Mouse (Mus musculus) brown adipose tissue, adult 24 weeks (tissue): ENCODE results near the gene Gemin4. TPM values are rescaled to one million over a fixed set of nuclear protein-coding genes. Genes with fewer than 3 reads are reported as not detected.
A peak's percentile ranks its signal among the peaks of the same experiment; 100 is the strongest.

ENCODE experiments used
- H3K27ac ChIP-seq: fragments of 200-500 bp; replicated peaks from 2 replicates; pipeline ENCODE4 v1.5.1; 2012; ENCODE audit warnings: low read depth, mild to moderate bottlenecking, low read length
- H3K4me1 ChIP-seq: fragments of 200-500 bp; 2 replicates; pipeline ENCODE4 v1.6.1; 2012; ENCODE audit warnings: low read length, mixed read lengths; ENCODE audit not compliant: control insufficient read depth, insufficient read depth, insufficient read length
- H3K4me3 ChIP-seq: fragments of 200-500 bp; 2 replicates; pipeline ENCODE4 v1.5.1; 2012; ENCODE audit warnings: low read depth, mild to moderate bottlenecking, low read length, moderate library complexity; ENCODE audit not compliant: insufficient read depth
- polyA plus RNA-seq: library from polyadenylated mRNA; stranded (reverse); fragments of >200 nt; gene quantifications from 2 replicates; pipeline ENCODE4 v1.2.4, GENCODE M21; 2012; ENCODE audit not compliant: missing spikeins, insufficient read depth, insufficient read length

Gemin4 gene
- polyA plus RNA-seq, 1 experiment = not detected

DNA sequence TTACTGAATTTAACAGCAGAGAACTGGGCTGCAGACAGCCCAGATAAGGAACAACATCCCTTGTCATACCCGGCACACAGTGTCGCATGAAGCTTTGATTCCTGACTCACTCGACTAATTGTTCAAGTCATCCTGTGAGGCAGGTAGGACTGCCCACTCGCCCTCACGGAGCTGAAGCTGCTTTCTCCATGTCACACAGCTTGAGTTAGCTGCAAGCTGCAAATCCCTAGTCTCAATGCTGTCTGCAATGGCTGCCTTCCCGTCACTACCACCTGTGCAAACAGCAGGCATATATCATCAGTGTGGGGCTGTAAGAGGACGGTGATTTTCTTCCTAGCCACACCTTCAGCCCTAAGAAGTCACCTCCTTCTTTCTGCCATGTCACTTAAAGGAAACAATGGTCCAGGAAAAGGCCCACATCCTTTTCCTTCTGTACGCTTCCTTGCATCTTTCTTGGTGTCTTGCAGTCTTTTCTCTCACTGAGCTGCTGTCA is 20.4 kb downstream of the Gemin4 start:
- no peaks in the 10 kb centered on the region for H3K4me1 ChIP-seq
- H3K27ac ChIP-seq = no peak overlapping the region

DNA sequence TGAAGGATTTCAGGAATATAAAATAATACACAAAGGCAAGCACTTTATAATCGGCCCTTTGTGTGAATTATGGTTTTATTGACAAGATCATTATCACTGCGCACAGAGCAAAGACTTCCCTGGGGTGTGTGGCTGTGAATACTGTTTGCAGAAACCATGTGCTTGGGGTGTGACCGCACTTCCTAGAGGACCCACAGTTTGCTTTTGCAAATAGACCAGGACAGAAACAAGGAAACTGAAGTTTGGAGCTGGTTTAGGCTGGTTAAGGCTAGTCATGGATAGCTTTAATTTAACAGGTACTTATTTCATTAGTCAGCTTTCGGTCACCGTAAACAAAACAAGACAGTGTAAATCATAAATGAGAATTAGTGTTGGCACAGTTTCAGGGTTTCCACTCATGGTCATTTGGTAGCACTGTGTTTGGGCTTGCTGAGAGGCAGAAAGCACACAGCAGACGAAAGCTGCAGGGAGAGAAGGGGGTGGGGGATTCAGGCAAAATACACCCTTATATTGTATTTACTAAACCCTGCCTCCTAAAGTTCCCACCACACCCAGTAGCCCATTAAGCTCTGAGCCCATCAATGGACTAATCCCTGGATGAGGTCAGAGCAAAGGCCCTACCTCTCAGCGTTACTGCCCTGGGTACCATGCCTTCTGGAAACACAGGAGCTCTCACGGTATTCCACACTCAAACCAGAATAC is 21.0 kb downstream of the Gemin4 start:
- Histone ChIP-seq H3K4me3 (no peak overlapping the region), H3K27ac (no peak overlapping the region), H3K4me1 (no peaks in the 10 kb centered on the region)

More for the DNA sequence above, 20.4 kb downstream of the Gemin4 start:
- H3K4me3 ChIP-seq = no peak overlapping the region

DNA sequence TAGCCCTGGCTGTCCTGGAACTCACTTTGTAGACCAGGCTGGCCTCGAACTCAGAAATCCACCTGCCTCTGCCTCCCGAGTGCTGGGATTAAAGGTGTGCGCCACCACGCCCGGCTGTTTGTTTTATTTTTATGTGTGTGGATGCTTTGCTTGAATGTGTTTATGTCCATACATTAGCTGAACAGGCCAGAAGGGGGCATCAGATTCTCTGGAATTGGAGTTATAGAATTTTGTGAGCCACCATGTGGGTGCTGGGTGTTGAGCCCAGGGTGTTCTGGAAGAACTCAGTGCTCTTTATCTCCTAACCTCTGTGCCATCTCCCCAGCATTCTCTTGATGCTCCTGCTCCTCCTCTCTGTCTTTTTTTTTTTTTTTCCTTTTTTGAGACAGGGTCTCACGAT is 30.6 kb downstream of the Gemin4 start:
- H3K27ac ChIP-seq = no peak overlapping the region
- H3K4me3 ChIP-seq = no peak overlapping the region
- no peaks in the 10 kb centered on the region for H3K4me1 ChIP-seq

DNA sequence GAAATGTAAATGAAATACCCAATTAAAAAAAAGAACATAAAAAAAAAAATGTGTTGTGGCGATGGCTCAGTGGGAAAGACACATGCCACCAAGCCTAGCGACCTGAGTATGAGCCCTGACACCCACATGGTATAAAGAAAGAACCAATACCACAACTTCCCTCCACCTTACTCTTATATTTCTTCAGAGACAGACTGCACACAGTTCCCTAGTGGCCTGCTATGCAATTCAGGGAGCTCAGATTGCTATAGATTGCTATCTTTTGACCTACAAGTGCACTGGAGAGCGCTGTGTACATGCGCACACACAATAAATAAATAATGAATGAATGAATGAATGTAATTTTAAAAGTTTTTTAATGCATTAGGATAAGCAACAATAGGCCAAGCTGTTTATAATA is 33.7 kb downstream of the Gemin4 start:
- Histone ChIP-seq H3K27ac (no peak overlapping the region), H3K4me3 (no peak overlapping the region)

DNA sequence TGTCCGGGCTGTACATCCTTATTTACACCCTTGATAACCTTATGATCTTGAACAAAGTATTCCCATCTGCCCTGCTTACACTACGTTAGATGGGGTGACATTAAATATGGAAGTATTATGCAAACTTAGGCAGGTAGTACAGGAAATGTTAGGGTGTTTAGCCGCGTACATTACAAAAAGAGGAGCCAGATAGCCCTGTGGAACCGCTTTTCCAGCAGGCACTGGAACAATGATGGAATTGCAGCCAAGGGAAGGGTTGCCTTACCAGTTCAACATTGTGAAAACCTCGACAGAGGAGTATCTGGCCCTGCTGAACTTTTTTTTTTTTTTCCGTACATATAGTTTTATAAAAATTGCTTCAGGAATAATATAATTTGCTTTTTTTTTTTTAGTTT is 37.3 kb downstream of the Gemin4 start:
- Histone ChIP-seq H3K27ac (peak overlapping the region; percentile 67; the same call in 1 of the 2 replicates), H3K4me3 (peak overlapping the region; percentile 90), H3K4me1 (peaks cover 5% of the 10 kb centered on the region; the same call in 1 of the 2 replicates)

More for the DNA sequence above, 33.7 kb downstream of the Gemin4 start:
- H3K4me1 ChIP-seq = peaks cover under 1% of the 10 kb centered on the region; the same call in 1 of the 2 replicates

DNA sequence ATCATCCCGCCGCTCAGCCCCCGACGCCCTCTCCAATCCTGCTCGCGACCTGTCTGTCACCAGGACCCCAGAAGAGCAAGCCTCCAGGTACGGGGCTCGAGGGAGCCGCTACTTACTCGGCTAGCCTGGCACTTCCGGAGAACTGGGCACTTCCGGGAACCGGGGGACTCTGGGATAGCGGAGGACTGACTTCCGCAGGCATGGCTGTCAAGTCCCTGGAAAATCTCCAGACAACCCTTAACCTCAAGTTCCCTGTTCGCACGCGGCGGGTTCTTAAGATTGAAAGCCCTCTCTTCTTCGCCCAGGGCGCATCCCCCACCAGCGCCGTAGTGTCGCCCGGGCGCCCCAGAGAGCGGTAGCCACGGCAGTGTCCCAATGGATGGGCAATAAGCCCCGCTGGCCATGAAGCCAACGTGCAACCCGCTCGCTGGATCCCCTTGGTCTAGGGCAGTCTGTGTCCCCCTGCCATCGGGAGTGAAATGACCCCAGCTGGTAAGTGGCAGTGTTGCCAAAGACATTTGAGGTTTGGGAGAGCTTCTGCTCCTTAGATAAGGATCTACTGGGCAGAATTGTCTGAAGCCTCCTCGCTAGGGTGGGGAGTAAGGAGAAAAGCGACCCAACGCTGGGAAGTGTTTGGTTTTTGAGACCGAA is 37.8 kb downstream of the Gemin4 start, which contains the start of the genes Vps53 and Fam57a:
TSS of gene Vps53 (minus strand) at position 153 of the 651 bp plus-strand sequence.
TSS of gene Fam57a (plus strand) at position 177 of the 651 bp plus-strand sequence.
- peak within 1 kb of the TSS; percentile 90 for H3K4me3 ChIP-seq
- H3K4me1 ChIP-seq = peaks cover 5% of the 10 kb centered on the region; the same call in 1 of the 2 replicates
- H3K27ac ChIP-seq = peak within 1 kb of the TSS; percentile 67

DNA sequence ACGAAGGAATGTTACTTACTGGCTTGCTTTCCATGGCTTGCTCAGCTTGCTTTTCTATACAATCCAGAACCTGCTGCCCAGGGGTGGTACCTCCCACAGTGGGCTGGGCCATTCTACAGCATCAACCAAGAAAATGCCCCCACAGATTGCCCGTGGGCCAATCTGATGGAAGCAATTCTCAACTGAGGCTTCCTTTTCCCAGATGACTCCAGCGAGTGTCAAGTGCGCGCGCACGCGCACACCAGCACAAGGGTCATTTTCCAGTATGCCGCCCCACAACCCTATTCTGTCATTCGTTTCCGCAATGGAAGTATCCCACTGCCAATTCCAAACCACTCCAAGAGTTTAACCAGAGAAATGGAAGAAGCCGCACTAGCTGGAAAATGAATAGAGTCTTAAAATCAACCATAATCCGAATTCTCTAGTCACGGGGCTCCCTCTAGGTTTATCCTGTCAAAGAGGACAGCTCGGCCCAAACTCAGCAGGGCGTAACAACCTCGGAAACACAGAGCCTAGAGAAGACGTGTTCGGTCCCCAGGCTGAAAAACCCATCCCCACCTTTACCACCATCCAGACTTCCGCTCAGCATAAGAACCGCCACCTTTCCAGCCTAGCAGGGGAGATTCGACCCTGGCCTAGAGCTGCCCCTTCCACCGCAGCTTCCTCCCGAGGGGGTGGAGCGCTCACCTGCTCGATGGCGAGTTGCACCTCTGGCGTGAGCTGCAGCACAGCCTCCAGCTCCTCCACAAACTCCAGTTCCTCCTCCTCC is 38.6 kb downstream of the Gemin4 start:
- Histone ChIP-seq H3K4me1 (peaks cover 5% of the 10 kb centered on the region; the same call in 1 of the 2 replicates), H3K4me3 (peak overlapping the region; percentile 90), H3K27ac (peak overlapping the region; percentile 40; the same call in 1 of the 2 replicates)

DNA sequence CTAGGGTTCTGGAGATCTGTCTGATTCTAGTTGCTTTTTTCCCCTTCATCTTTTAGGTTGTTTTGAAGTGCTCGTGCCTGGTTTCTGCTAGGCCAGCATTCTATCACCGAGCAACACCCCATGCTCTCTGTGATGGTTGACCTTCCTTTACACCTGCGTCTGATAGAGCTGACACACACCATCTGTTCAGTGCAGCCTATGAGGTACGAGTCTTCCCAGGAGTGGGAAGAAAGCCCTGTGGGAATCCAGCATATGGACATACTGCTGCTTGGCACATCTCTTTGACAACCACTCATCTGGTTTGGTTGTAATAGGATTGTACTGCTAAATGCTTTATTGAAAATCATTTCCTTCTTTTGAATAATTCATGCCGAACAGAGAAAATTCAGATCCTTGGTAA is 47.3 kb downstream of the Gemin4 start:
- Histone ChIP-seq H3K4me3 (no peak overlapping the region), H3K27ac (no peak overlapping the region), H3K4me1 (peaks cover 10% of the 10 kb centered on the region)

DNA sequence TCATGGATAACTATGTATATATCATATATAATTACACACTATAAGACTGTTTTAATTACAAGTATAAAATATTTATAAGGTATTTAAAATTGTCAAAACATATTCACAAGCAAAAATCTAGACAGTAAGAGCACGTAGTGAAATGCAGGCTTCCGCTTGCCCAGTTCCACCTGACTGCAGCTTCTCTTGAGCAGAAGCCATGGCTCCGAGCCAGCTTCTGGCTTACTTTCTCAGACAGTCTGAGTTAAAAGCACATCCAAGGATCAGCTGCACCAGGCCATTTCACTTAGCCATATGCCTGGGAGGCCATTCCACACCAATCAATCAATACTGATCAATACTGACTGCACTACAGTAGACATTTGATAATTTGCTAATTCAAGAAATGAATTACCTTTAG is 48.5 kb downstream of the Gemin4 start:
- Histone ChIP-seq H3K27ac (no peak overlapping the region), H3K4me3 (no peak overlapping the region), H3K4me1 (peaks cover 10% of the 10 kb centered on the region)

DNA sequence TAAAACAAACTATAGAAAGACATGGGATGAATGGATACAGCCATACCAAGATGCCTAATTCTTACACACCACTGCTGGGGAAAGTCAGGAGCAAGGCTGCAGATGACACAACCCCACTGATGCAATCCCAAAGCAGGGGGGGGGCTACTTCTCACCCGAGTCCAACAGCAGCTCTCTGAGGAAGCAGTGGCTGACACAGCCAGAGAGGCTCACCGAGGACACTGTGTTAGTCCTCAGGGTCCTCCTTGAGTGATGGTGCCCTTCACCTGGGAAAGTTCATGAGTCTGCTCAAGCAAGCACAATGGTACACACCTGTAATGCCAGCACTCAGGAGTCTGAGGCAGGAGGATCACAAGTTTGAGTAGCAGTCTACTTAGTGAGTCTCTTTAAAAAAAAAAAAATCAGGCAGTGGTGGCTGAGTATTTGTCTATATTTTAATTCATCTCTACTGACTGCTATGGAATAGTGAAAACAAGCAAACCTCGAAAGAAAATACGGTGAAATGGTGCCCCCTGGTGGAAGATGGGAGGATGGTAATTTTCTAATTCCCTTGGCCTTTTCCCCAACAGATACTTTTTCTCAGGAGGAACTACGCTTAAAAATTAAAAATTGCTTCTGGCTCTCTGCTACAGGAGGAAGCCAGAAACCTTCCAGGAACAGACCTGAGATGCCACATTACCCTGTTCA is 50.2 kb downstream of the Gemin4 start:
- Histone ChIP-seq H3K4me3 (no peak overlapping the region), H3K4me1 (peaks cover 10% of the 10 kb centered on the region), H3K27ac (peak overlapping the region; percentile 41)

DNA sequence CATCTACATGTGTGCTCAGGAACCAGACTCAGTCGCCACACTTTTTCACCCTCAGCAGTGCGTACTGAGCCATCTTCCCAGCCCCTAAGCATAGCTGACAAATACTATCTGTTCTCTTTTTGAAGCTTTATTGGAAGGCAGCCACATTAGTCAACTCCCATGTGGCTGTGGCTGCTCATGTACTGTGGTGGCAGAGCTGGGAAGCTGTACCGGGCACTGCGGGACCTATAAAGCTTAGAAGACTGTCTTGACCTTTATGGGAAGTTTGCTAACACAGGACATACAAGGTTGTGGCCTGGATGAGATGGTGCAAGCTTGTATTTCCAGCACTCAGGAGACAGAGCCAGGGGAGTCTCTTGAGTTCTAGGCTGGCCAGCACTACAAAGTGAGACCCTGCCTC is 50.8 kb downstream of the Gemin4 start:
- peak overlapping the region; percentile 41; the same call in 1 of the 2 replicates for H3K27ac ChIP-seq
- H3K4me3 ChIP-seq = no peak overlapping the region

More for the DNA sequence above, 50.8 kb downstream of the Gemin4 start:
- H3K4me1 ChIP-seq = peaks cover 10% of the 10 kb centered on the region

Other genes starting within 250 kb of the Gemin4 start
- not detected in 2 replicates for gene 1700016K19Rik, start 217.8 kb downstream of the Gemin4 start, polyA plus RNA-seq
- 35.4 and 39.1 TPM in 2 replicates for gene Rflnb, start 189.9 kb downstream of the Gemin4 start, polyA plus RNA-seq
- 21.9 and 22.2 TPM in 2 replicates for gene Vps53, start 38.0 kb downstream of the Gemin4 start, polyA plus RNA-seq
- gene Fam57a, start 38.0 kb downstream of the Gemin4 start, polyA plus RNA-seq = 4.3 and 4.4 TPM in 2 replicates
- gene Dbil5, start 56 bp downstream of the Gemin4 start, polyA plus RNA-seq = not detected in 2 replicates
- gene Mrm3, start 26.1 kb upstream of the Gemin4 start, polyA plus RNA-seq = 18.2 and 26.8 TPM in 2 replicates
- 62.0 and 64.6 TPM in 2 replicates for gene Glod4, start 26.1 kb upstream of the Gemin4 start, polyA plus RNA-seq
- gene Nxn, start 181.5 kb upstream of the Gemin4 start, polyA plus RNA-seq = 2.0 and 3.6 TPM in 2 replicates
- gene Timm22, start 189.3 kb upstream of the Gemin4 start, polyA plus RNA-seq = 29.2 and 43.4 TPM in 2 replicates